Comparison of ENCODE assay signal across 9 mouse cellular contexts in genomic region chr10:112002544-112003215, GRCm38 (mm10). TPM values are rescaled to one million over a fixed set of nuclear protein-coding genes. Genes with fewer than 3 reads are reported as not detected.
DNase-seq lines count a peak whose midpoint lies in the region; ATAC-seq and TF ChIP-seq lines count a peak whose summit lies in the region.
"Had no signal": no experiment of that assay in that cellular context is flagged by ENCODE, and none has a peak within 500 bp of the region (broad histone marks: within the 10 kb centered on the region; RNA-seq: fewer than 3 reads in every experiment).

Gene Glipr1 (minus strand): TSS chr10:112002631.

- no peaks in the 10 kb centered on the region; the same call in 1 of the 2 replicates for H3K4me1 ChIP-seq in embryonic fibroblast, embryonic 13.5 days (ENCODE audit: control insufficient read depth, insufficient read depth, low read length)
- peaks cover 20% of the 10 kb centered on the region for H3K4me1 ChIP-seq in liver, embryonic 16.5 days (ENCODE audit: control insufficient read depth, low read depth, low read length)
- peaks cover 16% of the 10 kb centered on the region for H3K4me1 ChIP-seq in spleen, adult 2 months (ENCODE audit: control insufficient read depth, insufficient read depth, insufficient read length)
- H3K4me1 ChIP-seq in neural tube, embryonic 15.5 days = no peaks in the 10 kb centered on the region

- no peak within 1 kb of the TSS for H3K27ac ChIP-seq in embryonic fibroblast, embryonic 13.5 days (ENCODE audit: insufficient read depth, low read length)
- peak within 1 kb of the TSS; percentile 76 for H3K27ac ChIP-seq in liver, embryonic 16.5 days (ENCODE audit: low read length)
- peak within 1 kb of the TSS; percentile 62 for H3K27ac ChIP-seq in spleen, adult 2 months (ENCODE audit: insufficient read depth, low read length)
- no peak within 1 kb of the TSS for H3K27ac ChIP-seq in neural tube, embryonic 15.5 days (replicated peaks)
- H3K27ac ChIP-seq: heart, embryonic 13.5 days had no signal

- H3K4me2 ChIP-seq in liver, embryonic 16.5 days (ENCODE audit: low read depth, low read length) = peak within 1 kb of the TSS; percentile 49
- no peak within 1 kb of the TSS for H3K4me2 ChIP-seq in neural tube, embryonic 15.5 days
- H3K4me2 ChIP-seq: heart, embryonic 13.5 days had no signal

- no peak within 1 kb of the TSS for H3K9ac ChIP-seq in liver, embryonic 16.5 days (ENCODE audit: low read depth, low read length)
- H3K9ac ChIP-seq in neural tube, embryonic 15.5 days (replicated peaks) = no peak within 1 kb of the TSS
- H3K9ac ChIP-seq: heart, embryonic 13.5 days had no signal

- no peaks in the 10 kb centered on the region for H3K36me3 ChIP-seq in liver, embryonic 16.5 days (ENCODE audit: control insufficient read depth, insufficient read depth)
- no peaks in the 10 kb centered on the region for H3K36me3 ChIP-seq in spleen, adult 2 months (ENCODE audit: control insufficient read depth, insufficient read depth, low read length)
- no peaks in the 10 kb centered on the region for H3K36me3 ChIP-seq in neural tube, embryonic 15.5 days
- H3K36me3 ChIP-seq: heart, embryonic 13.5 days had no signal

- peak; percentile 36 to 62 for DNase-seq in CD8-positive naive resting alpha-beta T cell, adult 2 months (ENCODE audit: low read depth in 2 of 2, low spot score in 2 of 2)
- DNase-seq in spleen, adult 2 months (ENCODE audit: low read depth in 1 of 2, low spot score in 2 of 2) = peak; percentile 83 to 84
- DNase-seq in urinary bladder, postnatal 36 days (ENCODE audit: low spot score in 2 of 2) = no peak
- no peak for DNase-seq in right cerebral cortex, postnatal 4 days
- DNase-seq in frontal cortex, postnatal 10 days (ENCODE audit: low spot score in 2 of 2) = no peak

- H3K27me3 ChIP-seq in liver, embryonic 16.5 days (ENCODE audit: control insufficient read depth, insufficient read depth, low read depth, low read length) = no peaks in the 10 kb centered on the region
- no peaks in the 10 kb centered on the region for H3K27me3 ChIP-seq in spleen, adult 2 months (ENCODE audit: control insufficient read depth, insufficient read depth, low read length)
- no peaks in the 10 kb centered on the region for H3K27me3 ChIP-seq in neural tube, embryonic 15.5 days (replicated peaks)
- H3K27me3 ChIP-seq: heart, embryonic 13.5 days had no signal

- no peaks in the 10 kb centered on the region for H3K9me3 ChIP-seq in liver, embryonic 16.5 days (replicated peaks; ENCODE audit: control insufficient read depth, low read length)
- no peaks in the 10 kb centered on the region for H3K9me3 ChIP-seq in neural tube, embryonic 15.5 days (replicated peaks)
- H3K9me3 ChIP-seq: heart, embryonic 13.5 days had no signal

- H3K4me3 ChIP-seq in embryonic fibroblast, embryonic 13.5 days (ENCODE audit: insufficient read depth, low read length) = no peak within 1 kb of the TSS
- H3K4me3 ChIP-seq in liver, embryonic 16.5 days (ENCODE audit: low read depth, low read length) = 0 out of 2 replicates have a peak within 1 kb of the TSS, but pooled peaks have one; percentile 9
- peak within 1 kb of the TSS; percentile 36; the same call in 1 of the 2 replicates for H3K4me3 ChIP-seq in spleen, adult 2 months (ENCODE audit: extremely low read depth, insufficient read depth, insufficient read length)
- H3K4me3 ChIP-seq in neural tube, embryonic 15.5 days (replicated peaks) = no peak within 1 kb of the TSS
- H3K4me3 ChIP-seq: heart, embryonic 13.5 days had no signal

- peak; percentile 67 for ATAC-seq in liver, embryonic 16.5 days (ENCODE audit: low read depth)
- no peak for ATAC-seq in neural tube, embryonic 15.5 days (ENCODE audit: low FRiP score)

- 6% methylated on average over 9 of the region's 9 CpGs for WGBS in liver, embryonic 16.5 days (ENCODE audit: insufficient replicate concordance)
- 13% methylated on average over 9 of the region's 9 CpGs for WGBS in spleen, adult 2 months
- WGBS in neural tube, embryonic 15.5 days = 81% methylated on average over 9 of the region's 9 CpGs

- TF ChIP-seq POLR2A in embryonic fibroblast, embryonic 13.5 days (IDR thresholded peaks at IDR 0.05; ENCODE audit: low read depth, low read length) = no peak
- TF ChIP-seq POLR2A in spleen, adult 2 months (IDR thresholded peaks at IDR 0.05; ENCODE audit: low read depth, low read length) = no peak

- TF ChIP-seq CTCF in embryonic fibroblast, embryonic 13.5 days (IDR thresholded peaks at IDR 0.05; ENCODE audit: borderline replicate concordance, insufficient read depth, low read length) = no peak
- TF ChIP-seq CTCF in spleen, adult 2 months (IDR thresholded peaks at IDR 0.05; ENCODE audit: extremely low read depth, insufficient read depth, insufficient read length, insufficient replicate concordance) = no peak

RNA-seq across cellular contexts. Expression of gene Glipr1, which starts in this region (rescaled TPM):
- polyA plus RNA-seq in embryonic fibroblast, embryonic 13.5 days (2011; ENCODE audit: insufficient read length, low read depth, missing spikeins) = 28.6 and 54.2 TPM in 2 replicates
- 7.6 and 10.4 TPM in 2 replicates for polyA plus RNA-seq in liver, embryonic 16.5 days (2015; fragmentation: Nextera tagmentation; extraction: Ambion mirVana)
- polyA plus RNA-seq in spleen, adult 2 months (2012; rRNA removed) = 26.0 and 30.3 TPM in 2 replicates
- polyA plus RNA-seq in neural tube, embryonic 15.5 days (2015; fragmentation: Nextera tagmentation; extraction: Ambion mirVana) = 1.4 and 3.9 TPM in 2 replicates

Comparison
In these comparisons a context has a peak if more than half of its experiments do, and no peak if none do; other contexts are left out.
1. DNase-seq: peak in CD8-positive naive resting alpha-beta T cell, adult 2 months (2 of 2) and spleen, adult 2 months (2 of 2); none in urinary bladder, postnatal 36 days (0 of 2), right cerebral cortex, postnatal 4 days (single experiment) and frontal cortex, postnatal 10 days (0 of 2).
2. H3K27ac ChIP-seq: peak in liver, embryonic 16.5 days (single experiment) and spleen, adult 2 months (single experiment); none in embryonic fibroblast, embryonic 13.5 days (single experiment) and neural tube, embryonic 15.5 days (single experiment).
3. H3K4me3 ChIP-seq: peak in liver, embryonic 16.5 days (single experiment) and spleen, adult 2 months (single experiment); none in embryonic fibroblast, embryonic 13.5 days (single experiment) and neural tube, embryonic 15.5 days (single experiment).